Mouse (Mus musculus) cerebellum, adult 11-12 months (tissue): ENCODE measurements around the gene Tent4b.
A peak's percentile ranks its signal among the peaks of the same experiment; 100 is the strongest.
"Not testable (repeated sequence)": the region's sequence is repeated elsewhere in the genome, so short reads cannot be mapped to it uniquely, and the experiment has no call there.

Experiments used
- DNase-seq: peaks from one replicate; pipeline ENCODE4 v3.0.0; 2022

Gene Tent4b

DNA sequence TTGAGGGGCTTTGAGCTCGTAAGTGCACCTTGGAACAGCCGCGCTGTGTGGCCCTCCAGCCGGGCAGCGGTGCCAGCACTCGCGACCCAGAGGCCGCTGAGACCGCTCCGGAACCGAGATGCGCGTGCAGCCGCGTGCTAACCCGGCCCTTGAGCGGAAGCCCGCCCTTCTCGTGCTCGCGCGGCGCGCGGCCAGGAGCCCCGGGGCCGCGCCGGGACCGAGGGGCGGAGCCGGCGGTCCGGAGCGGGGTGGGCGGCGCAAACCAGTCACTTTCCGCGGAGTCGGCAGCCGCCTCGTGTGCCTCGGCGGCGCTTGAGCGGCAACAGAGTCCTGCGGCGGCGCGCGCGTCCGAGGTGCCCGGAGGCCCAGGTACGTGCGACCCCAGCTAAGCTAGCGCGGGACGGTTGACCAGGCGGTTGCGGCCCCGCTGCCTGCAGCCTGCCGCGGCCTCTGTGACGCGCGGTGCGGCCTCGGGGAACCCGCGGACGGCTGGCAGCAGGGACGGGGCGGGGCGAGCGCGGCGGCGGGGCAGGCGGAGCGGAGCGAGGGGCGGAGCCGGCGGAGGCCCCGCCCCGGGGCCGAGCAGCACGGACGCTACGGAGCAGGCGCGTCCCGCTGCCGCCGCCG, at the start of gene Tent4b:
TSS of gene Tent4b (plus strand) at position 269 of the 627 bp plus-strand sequence.
- peak; percentile 96 for DNase-seq

DNA sequence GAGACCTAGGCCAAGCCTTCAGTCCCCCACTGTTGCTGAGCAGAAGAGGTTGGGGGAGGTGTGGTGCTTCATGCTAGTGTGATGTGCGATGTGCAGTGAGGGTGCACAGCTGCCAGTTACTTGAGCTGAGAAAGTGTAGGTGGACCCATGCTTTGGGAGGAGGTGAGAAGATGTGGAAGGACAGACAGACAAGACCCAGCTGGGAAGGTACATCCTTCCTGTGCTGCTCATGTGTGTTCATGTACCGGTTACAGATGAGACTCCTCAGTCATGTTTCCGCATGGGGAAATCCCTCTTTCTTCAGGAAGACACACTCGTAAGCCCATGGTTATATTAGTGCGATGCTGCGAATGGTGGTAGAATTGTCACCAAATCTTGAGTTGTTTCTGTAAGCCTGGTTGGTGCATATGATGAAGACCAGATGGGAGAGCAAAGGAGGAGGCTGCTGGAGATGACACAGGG, 48.1 kb upstream of the Tent4b start:
- DNase-seq = no peak

DNA sequence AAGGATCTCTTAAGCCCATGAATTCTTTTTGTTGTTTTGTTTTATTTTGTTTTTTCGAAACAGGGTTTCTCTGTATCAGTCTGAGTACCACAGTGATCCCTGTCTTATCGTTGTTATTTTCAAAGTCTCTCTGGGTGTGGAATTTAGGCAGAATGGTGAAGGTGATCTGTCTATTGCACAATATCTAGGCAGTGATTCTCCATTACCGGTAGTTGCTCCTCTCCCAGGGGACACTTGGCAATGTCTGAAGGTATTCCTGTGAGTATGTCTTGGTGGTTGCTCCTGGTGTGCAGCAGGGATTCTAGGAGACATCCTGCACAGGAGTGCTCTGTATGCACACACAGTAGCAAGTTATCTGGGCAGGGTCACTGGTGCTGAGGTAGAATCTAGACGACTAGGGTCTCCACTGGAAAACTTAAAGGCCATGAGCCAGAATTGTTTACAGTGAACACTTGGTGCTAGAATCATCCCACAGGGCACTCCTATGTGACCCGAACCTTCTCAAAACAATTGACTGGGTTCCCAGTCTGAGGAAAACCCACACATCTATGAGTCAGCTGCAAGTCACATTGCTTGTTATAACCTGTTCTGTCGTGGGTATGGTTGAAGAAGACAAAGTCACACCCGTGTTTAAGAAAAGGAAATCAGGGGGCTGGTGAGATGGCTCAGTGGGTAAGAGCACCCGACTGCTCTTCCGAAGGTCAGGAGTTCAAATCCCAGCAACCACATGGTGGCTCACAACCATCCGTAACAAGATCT, 38.6 kb upstream of the Tent4b start:
- no peak for DNase-seq

DNA sequence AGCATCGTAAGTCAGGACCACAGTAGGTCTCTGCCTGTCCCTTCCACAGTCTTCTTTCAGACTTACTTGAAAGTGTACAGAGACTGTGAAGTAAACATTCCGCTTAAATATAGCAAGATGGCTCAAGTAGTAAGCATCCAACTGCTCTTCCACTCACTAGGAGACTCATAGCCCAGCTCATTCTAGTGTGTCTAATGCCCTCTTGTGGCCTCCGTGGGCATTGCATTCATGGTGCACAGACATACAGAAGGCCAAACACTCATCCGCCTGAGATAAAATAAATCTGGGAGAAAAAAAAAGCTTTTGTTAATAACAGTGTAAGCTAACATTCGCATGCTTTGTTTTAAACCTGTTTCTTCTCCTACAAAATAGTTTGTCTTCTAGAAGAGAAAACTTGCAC, 37.6 kb upstream of the Tent4b start:
- DNase-seq = no peak

DNA sequence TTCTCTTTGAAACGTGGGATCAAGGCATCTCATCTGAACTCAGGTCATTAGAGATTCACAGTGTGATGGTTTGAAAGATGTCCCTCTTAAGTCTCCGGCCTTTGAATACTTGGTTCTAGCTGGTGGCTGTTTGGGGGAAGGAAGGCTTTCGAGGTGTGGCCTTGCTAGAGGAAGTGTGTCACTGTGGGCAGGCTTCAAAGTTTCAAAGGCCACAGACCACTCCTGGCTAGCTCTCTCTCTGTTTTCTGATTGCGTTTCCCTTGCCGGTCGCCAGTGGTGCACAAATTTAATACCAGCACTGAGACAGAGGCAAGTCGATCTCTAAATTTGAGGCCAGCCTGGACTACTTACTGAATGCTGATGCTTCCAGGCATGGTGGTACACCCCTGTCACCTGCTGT, 23.7 kb upstream of the Tent4b start:
- no peak for DNase-seq

DNA sequence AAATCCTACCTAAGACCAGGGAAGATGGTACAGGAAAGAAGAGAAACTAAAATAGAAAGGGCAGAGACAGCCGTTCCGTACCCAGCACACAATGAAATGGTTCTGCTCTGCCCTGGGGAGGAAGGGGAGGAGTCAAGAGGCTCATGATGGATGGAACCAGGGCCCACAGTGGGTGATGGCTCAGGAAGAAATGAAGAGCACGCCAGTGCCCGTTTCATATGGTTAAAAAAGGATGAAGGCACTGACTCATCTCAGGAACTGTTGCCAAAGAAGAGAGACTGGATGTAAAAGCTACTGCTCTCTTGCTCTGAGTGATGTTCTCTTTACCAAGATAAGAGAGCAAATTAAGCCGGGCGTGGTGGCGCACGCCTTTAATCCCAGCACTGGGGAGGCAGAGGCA, 21.7 kb upstream of the Tent4b start:
- DNase-seq = no peak

DNA sequence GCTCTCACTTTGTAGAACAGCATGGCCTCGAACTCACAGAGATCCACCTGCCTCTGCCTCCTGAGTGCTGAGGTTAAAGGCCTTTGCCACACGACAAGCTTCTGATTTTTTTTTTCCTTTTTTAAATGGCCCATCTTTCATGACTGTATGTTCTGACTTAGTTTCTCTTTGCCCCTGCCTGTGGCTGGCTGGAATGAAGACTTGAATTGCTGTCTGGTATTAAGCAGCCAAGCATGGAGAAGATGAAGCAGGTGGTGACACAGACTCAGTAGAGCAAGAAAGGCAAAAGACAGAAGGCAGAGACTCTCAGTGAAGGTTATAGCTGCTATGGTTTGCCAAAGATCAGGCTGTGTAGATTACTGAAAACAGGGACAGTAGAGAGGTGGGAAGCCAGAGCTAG, 15.9 kb upstream of the Tent4b start:
- no peak for DNase-seq

DNA sequence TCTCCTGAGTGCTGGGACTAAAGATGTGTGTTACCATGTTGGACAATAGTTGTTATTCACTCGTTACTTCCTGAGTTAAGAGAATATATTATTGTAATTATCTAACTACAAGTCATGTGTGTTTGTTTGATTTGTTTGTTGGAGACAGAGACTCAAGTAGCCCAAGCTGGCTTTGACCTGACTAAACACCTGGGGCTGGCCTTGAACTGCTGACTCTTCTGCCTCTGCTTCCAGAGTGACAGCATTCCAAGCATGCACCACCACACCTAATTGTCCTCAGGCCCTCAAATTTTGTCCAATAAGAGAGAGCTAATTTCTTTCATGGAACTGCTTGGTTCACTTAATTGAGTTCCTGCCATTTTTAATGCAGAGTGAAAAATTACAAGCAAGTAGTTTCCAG, 14.1 kb upstream of the Tent4b start:
- no peak for DNase-seq

DNA sequence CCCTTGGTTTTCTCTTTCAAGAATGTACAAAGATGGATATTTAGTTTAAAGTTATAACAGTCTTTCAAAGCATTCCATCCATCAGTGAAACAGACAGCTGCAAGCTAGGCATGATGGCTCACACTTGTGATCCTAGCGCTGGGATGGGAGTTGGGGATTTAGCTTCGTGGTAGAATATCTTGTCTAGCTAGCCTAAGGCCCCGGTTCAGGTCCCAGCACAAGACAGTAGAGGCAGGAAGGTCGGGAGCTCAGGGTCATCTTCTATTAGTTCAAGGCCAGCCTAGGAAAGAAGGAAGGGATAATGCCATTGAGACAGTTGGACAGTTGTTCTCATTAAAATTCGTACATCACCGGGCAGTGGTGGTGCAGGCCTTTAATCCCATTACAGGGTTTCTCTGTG, 13.3 kb upstream of the Tent4b start:
- no peak for DNase-seq

DNA sequence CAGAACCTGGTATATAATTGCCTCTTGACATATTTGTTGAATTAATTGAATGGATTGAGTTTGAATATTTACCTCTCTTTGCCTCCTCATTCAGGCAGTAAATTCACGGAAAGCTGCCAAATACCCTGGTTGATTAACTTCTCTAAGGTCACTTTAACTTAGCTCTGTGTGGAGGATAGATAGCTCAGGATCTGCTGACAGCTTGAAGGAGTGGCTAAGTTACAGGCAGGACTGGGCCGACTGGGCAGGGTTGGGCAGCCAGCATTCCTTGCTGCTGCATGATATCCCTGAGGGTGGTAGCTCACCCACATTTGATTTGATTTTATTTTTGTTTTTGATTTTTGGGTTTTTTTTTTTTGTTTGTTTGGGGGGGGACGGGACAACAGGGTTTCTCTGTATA, 1.7 kb upstream of the Tent4b start:
- DNase-seq = no peak

DNA sequence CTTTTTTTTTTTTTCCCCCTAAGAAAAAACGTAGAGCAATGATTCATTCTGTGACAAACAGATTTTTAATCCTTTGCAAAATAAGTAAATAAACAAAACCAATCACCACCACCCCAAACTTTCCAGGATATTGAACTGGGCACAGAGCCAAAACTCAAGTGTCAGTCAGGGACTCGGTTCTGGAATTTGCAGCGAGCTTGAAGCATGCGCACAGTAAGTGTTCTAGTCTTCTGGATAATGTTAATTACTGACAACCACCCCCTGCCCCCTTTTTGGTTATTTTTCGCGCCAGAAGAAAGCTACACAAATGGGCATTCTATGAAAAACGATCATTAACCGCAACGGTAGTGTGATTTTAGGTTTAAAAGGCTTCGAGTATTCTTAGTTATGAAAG, 465 bp upstream of the Tent4b start:
- DNase-seq = no peak

DNA sequence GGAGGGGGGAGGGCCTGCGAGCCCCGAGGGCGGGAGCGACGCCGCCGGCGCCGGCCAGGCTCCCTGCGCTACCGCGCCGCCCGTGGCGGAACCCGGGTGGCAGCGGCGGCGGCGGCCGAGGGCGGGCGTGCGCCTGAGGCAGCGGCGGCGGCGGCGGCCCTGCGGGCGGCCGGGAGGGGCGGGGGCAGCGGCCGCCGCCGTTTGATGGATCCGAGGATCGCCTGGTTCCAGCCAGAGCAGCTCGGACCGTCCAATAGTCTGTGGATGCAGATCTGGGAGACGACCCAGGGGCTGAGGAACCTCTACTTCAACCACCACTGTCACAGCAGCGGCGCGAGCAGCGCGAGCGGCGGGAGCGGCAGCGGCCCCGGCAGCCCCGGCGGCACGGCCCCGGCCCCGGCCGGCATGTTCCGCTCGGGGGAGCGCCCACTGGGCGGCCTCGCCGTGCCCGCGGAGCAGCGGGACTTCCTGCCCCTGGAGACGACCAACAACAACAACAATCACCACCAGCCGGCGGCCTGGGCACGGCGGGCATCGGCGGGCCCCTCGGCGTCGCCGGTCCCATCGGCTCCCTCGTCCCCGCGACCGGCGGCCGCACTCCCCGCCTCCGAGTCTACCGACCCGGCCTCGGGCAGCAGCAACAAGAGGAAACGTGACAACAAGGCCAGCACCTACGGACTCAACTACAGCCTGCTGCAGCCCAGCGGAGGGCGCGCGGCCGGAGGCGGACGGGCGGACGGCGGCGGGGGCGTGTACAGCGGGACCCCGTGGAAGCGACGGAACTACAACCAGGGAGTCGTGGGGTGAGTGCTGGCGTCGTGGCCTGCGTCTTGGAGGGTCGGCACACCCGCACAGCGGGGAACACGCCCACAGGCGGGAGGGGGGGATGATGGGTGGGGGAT, 938 bp downstream of the Tent4b start:
- peak; percentile 69 for DNase-seq

DNA sequence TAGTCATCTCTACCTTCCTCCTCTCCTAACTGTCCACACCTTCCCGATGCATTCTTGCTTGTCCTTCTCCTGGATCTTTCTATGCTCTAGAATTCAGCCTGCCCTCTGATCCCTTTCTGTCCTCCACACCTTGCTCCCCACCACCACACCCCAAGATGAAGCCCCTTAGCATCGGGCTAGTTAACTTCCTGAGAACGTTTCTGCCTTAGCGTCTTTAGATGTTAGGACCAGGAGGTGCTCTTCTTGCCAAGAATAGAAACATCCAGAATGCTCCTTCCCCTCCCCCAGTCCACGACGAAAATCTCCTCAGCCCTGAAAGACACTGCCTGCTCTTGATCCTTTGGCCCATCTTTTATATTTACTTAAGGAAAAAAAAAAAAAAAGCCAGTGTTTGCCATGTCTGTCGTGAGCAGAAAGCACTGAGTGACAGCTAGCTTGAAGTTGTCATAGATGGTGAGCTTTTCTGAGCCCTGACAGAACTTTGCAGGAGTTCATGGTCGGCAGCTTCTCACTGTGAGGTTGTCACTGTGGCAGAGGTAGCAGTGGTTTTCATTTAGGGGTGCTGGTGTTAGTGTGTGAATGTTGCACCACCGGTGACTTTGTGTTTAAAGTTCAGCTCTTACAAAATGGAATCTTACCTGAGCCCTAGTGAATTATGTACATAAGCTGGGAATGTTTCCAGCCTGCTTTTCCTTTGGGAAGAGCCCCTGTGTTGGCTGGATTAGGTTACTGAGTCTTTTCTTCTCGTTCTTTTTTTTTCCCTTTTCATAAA, 1.9 kb downstream of the Tent4b start:
- peak; percentile 48 for DNase-seq

DNA sequence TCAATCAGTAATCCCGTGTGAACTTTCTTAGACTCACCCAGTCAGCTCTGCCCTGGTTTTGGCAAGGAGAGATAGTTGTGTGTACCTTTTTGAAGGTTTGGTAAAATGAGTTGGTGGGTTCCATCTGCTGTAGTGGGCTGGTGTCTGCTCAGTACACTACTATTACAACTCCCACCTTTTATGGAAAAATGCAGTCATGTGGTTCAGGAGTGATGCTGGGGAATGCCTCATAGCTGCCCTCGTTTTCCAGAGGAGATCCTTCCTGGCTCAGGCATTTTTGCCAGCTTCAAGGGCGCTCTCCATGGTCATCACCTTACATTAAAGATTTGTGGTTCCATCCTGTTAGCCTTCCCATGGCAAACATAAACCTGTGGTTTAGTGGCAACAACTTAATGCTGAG, 2.6 kb downstream of the Tent4b start:
- no peak for DNase-seq

DNA sequence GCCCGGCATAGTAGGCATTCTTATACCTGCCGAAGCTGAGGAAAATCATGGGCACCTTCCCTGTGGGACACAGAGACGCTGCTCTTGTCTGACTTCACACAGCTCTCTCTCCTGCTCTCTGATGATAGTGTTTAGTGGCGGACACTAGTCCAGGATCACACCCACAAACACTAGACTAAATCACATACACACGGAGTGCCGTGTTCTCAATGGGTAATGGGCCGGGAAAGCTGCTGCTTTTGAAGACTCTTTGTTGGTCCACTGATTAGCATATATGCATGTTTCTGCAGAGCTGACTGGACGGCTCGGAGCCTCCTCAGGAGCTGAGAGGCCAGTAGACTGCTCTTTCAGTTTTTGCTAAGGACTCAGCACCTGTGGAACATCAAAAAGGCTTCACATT, 7.0 kb downstream of the Tent4b start:
- no peak for DNase-seq

DNA sequence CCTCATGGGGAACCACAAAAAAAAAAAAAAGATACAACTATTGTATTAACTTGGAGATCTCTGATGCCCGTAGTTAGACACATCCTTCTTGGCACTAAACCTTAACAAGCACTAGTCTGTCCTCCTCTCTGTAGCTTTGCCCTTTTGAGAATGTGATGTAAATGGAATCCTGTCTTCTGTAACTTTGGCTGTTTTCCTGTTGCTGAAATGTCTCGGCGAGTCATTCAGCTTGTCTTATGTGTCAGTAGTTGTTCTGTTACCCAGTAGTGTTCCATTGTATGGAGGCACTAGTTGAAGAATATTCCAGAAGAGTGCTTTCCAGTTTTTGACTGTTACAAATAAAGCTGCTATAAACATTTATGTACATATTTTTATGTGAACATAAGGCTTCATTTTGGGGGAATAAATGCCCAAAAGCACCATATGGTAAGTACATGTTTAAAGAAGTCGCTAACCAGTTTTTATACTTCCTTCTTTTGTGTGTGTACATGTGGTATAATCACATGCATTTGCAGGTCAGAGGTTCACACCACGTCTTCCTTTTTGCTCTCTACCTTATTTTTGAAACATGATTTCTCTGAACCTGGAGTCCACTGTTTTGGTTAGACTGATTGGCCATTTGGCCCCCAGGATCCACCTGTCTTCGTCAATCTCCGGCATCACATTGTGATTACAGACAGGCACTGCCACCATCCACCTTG, 8.3 kb downstream of the Tent4b start:
- DNase-seq = no peak

DNA sequence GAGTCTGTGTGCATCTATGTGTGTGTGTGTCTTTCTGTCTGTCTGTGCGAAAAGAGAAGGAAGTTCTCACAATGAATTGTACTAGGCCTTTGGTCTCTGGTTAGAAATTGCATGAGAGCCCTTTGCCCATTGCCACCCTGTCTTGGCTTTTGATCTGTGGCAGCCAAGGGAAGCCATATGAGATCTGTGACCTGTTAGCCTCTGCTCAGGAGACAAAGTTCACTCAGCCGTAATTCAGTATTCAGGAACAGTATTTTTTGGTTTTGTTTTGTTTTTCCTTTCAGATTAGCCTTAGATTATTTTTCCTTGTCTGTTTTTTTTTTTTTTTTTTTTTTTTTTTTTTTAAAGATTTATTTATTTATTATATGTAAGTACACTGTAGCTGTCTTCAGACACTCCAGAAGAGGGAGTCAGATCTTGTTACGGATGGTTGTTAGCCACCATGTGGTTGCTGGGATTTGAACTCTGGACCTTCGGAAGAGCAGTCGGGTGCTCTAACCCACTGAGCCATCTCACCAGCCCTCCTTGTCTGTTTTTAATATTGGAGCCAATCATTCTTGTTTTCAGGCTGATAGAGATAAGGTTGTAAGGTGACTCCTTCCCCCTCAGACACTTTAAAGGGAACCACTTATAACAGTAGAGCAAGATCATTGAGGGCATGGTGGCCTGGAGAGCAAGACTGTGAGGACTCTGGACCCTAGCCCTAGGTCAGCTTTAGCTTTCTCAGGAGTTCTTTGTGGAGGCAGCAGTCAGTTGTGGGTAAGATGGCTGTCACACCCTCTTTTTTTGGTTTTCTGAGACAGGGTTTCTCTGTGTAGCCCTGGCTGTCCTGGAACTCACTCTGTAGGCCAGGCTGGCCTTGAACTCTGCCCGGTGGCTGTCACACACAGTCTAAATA, 11.2 kb downstream of the Tent4b start:
- not testable (repeated sequence) for DNase-seq

DNA sequence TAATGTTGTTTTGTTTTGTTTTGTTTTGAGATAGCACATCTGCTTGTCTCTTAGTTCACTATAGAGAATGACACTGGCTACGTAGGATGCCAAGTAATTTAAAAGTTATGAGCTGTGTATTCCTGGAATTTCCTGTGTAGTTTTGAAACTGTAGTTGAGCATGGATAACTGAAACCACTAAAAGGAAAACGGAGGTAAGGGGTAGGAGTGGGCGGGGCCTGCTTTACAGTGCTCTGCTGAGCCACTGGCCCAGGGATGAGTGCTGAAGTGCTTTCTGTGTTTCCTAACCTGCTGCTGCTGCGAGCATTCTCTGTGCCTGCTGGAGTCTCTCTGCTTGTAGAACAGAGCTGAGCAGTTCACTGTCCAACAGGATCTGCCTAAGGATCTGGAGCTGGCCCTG, 22.3 kb downstream of the Tent4b start:
- no peak for DNase-seq

DNA sequence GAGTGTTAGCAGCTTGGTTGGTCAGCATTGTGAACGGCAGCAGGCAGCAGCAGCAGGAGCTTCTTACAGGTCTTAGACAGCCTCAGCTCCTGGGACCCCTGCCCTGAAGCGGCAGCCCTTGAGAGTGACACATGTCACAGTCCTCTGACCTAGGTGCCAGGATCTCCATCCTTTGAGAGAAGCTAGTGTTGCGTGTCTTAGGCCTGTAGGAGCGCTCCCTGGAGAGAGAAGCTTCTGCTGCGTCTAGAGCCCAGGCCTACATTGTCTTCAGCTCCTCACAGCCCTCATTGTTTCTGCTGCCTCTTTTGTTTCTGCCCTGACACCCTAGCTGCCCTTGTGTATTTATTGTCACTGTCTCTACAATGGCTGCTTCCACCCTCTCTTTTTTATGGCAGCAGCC, 26.3 kb downstream of the Tent4b start:
- no peak for DNase-seq

DNA sequence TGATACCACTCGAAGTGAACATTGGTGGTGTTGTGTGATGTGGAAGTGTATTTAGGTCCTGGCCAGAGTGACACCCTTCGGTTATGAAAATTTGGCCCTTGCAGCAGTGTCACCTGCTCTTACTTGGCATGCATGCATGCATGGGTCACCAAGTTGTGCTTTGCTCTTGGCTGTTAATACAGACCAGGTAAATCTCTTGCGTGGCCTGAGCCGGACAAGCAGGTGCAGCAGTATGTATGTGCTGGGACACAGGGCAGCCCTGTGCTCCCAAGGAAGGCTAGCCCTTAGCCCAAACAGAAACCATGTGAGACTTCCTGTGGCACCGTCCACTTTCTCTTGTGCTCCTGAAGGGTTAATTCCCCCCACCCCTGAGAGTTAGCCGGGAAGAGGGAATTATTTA, 28.8 kb downstream of the Tent4b start:
- DNase-seq = peak; percentile 19

DNA sequence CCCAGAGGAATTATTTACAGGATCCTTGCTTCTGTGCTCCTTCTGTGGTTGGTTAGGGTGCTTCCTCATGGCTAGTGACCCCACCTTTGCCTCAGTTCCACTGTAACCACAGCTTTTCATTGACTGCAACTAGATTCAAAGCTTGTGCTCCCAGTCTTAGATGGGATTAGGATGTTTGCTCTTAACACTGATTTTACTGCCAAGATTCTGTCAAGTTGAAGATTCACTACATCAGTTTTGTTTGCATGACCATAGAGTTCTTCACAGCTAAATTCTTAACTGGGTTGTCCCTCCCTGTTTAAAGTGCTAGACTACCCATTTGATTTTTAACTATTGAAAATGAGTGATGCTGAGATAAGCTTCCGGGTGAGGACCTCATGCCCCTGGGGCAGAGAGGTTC, 29.3 kb downstream of the Tent4b start:
- no peak for DNase-seq
